ENCODE assay signal across 8 mouse cellular contexts in genomic region chr7:126487052-126487483, GRCm38 (mm10). TPM values are rescaled to one million over a fixed set of nuclear protein-coding genes. Genes with fewer than 3 reads are reported as not detected.
DNase-seq lines count a peak whose midpoint lies in the region; ATAC-seq lines count a peak whose summit lies in the region.

Gene Tufm (plus strand): TSS chr7:126487361.

- no peaks in the 10 kb centered on the region for H3K27me3 ChIP-seq in hindbrain, embryonic 11.5 days (ENCODE audit: control insufficient read depth, insufficient read depth, low read length)

- H3K4me2 ChIP-seq in hindbrain, embryonic 11.5 days (replicated peaks; ENCODE audit: low read depth, low read length), result peak within 1 kb of the TSS; percentile 89

- peak within 1 kb of the TSS; percentile 67 for H3K4me3 ChIP-seq in hindbrain, embryonic 11.5 days (ENCODE audit: low read depth, low read length)

- DNase-seq in MN1 (ENCODE audit: low spot score), result peak; percentile 95
- peak; percentile 98 for DNase-seq in cerebellum, adult 9-10 months
- peak; percentile 98 for DNase-seq in frontal cortex, adult 2 months (ENCODE audit: extremely low spot score in 1 of 2, low spot score in 1 of 2)
- DNase-seq in hindbrain, embryonic 11.5 days (ENCODE audit: low spot score), result peak; percentile 96
- peak; percentile 91 to 98 for DNase-seq in layer of hippocampus, postnatal 14 days (ENCODE audit: low spot score in 2 of 2)
- peak; percentile 93 for DNase-seq in lung, postnatal 14 days
- peak; percentile 97 for DNase-seq in retina, adult 2 months (ENCODE audit: low read depth, low spot score)
- DNase-seq in thymus, postnatal 36 days, result peak; percentile 90 to 93

- no peaks in the 10 kb centered on the region; the same call in 1 of the 2 replicates for H3K36me3 ChIP-seq in hindbrain, embryonic 11.5 days (ENCODE audit: control insufficient read depth, insufficient read depth, low read length)

- ATAC-seq in hindbrain, embryonic 11.5 days (ENCODE audit: low FRiP score), result peak; percentile 93

- peak within 1 kb of the TSS; percentile 71 for H3K9ac ChIP-seq in hindbrain, embryonic 11.5 days (ENCODE audit: low read depth, low read length)

- no peaks in the 10 kb centered on the region for H3K9me3 ChIP-seq in hindbrain, embryonic 11.5 days (ENCODE audit: control insufficient read depth, low read length)

- peak within 1 kb of the TSS; percentile 51; the same call in 1 of the 2 replicates for H3K27ac ChIP-seq in hindbrain, embryonic 11.5 days (ENCODE audit: low read depth, low read length)

- no peaks in the 10 kb centered on the region; the same call in 1 of the 2 replicates for H3K4me1 ChIP-seq in hindbrain, embryonic 11.5 days (replicated peaks; ENCODE audit: control insufficient read depth, insufficient read depth, low read length)

- WGBS in hindbrain, embryonic 11.5 days, result under 1% methylated on average over 32 of the region's 32 CpGs

RNA-seq across cellular contexts. Expression of gene Tufm, which starts in this region (rescaled TPM):
- 97.2 and 102 TPM in 2 replicates for polyA plus RNA-seq in frontal cortex, adult 2 months (2012; rRNA removed)
- polyA plus RNA-seq in hindbrain, embryonic 11.5 days (2014; fragmentation: Nextera tagmentation; extraction: Ambion mirVana), result 140 and 147 TPM in 2 replicates
- 10 to 100 TPM; 79.7 to 88.9 TPM for total RNA-seq in layer of hippocampus, postnatal 14 days (2021)

Comparison
In these comparisons a context has a peak if more than half of its experiments do, and no peak if none do; other contexts are left out.
1. Peak in every context shown above with its lines: DNase-seq, ATAC-seq, H3K4me3 ChIP-seq and H3K27ac ChIP-seq.